Mouse (Mus musculus) left cerebral cortex, postnatal 36 days (tissue): ENCODE results near the gene Cldnd1. TPM values are rescaled to one million over a fixed set of nuclear protein-coding genes. Genes with fewer than 3 reads are reported as not detected.
A peak's percentile ranks its signal among the peaks of the same experiment; 100 is the strongest.

Experiments used
- DNase-seq, 2 experiments: peaks; one replicate each; pipeline ENCODE4 v3.0.0; 2021 to 2022; ENCODE audit warnings: low spot score in 2 of 2, mixed read lengths in 1 of 2
- intact Hi-C: fragments of 180-260 bp; cut with DNase I; formaldehyde crosslinking; loops from one replicate; pipeline ENCODE4 v1.15.1; 2025
- total RNA-seq, 2 experiments: library from RNA; stranded (reverse); gene quantifications; 2 replicates each; pipeline ENCODE4 v1.2.3; 2021

The Cldnd1 gene
- 100 to 1,000 TPM in 1 of 2 experiments, 10 to 100 TPM in 1; 90.8 to 105 TPM for total RNA-seq

DNA sequence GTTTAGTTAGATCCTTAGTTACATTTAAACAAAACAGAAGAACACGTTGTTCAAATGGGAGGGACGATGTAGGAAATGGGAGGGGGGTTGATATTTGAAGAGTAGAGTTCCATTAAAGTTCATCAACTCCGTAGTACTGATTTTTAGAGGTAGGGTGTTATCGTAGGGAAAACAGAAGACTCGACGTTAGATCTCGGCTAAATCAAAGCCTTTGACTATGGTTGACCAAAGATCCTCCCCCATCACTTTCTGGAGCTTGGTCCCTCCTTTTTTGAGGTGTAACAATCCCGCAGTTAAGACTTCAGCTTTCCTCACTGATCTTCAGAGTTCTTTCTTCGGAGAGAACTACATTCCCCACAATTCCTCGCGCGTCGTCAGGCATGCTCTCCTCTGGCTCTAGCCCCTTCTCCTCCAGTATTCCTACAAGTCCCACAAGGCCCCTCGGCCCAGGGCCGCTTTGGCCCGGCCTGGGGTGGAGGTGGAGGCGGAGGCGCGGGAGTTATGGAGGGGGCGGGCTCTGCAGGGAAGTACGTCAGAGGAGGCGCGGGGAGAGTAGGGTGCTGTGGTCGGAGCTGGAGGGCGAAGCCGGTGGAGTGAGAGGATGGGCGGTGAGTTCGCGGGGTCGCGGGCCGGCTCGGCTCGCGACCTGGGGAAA, at the start of gene Cldnd1:
Gene Cldnd1, plus strand, starts transcription at position 434 of the 655 bp plus-strand sequence.
- peak; percentile 92 to 95 for DNase-seq
- intact Hi-C loops = loop anchor here (5.0 kb wide), 1 partner anchor 55 kb away; the partner anchor contains the start of gene Cpox

DNA sequence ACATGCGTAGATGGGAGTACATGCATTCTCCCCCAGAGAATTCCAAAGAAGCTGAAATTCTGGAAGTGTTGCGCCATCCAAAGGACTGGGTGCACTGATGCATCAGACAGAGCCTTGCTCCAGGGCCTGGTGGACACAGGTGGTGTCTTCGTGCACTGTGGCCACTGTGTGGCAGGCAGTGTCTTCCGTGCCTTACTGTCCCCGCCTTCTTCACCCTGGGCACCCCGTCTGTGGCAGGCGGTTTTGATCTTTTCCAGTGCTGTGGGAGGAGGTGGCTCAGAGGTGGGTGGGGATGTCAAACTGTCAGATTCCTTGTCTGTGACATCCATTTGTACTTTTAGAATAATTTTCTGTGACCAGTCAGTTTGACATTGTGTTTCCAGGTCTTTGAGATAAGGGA, 49.0 kb upstream of the Cldnd1 start:
- intact Hi-C loops = loop anchor here (5.0 to 10.0 kb wide), 2 partner anchors 59 to 726 kb away; partner anchors contain the start of gene Gabrr3

DNA sequence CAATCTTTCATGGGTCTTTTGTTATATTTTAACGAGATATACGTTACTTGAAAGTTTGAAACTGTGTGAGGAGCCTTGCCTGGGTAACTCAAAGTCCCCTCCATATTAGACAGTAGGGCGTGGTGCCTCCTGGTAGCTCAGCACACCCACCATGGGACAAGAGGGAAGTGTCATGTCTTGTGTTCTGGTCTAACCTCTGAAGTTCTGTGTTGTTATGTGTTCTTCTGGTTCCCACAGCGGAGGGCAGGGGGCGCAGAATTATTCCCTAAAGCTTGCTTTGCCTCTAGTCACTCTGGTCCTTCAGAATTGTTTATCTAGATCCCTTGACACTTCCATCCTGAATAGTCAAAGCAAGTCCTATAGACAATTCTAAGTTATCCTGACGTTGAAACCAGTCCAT, 45.7 kb upstream of the Cldnd1 start:
- no peak for DNase-seq

More for the DNA sequence above, 49.0 kb upstream of the Cldnd1 start:
- no peak for DNase-seq

DNA sequence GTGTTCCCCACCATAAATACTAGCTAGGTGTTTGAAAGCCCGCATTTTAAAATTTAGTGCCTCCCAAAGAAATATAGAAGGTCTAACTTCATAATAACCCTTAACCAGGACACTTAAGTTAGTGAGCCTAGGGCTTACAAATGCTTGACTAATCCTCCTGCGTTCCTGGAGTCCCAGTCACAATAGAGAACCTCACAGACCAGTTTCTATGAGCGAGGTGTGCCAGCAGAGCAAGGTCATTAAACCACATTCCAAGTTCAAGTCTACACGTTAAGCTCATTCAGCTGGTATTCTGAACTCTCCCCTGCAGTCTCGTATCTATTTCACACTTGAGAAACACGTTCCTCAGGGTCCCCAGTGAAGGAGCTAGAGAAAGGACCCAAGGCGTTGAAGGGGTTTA, 44.8 kb upstream of the Cldnd1 start:
- intact Hi-C loops = no loop called here
- DNase-seq = no peak

More for the DNA sequence above, 45.7 kb upstream of the Cldnd1 start:
- intact Hi-C loops = no loop called here

DNA sequence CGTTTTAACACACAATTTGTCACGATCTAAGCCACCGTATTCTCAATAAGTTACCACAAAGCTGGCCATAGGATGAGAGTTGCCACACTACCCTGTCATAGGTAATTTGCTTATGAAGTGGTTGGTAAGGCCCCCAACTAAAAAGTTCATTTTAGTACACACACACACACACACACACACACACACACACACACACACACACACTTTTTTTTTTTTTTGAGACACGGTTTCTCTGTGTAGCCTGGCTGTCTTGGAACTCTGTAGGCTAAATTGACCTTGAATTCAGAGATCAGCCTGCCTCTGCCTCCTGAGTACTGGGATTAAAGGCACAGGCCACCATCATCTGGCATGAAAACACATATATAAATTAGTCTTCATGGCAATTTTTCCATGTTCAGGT, 43.8 kb upstream of the Cldnd1 start:
- intact Hi-C loops = no loop called here
- no peak for DNase-seq

DNA sequence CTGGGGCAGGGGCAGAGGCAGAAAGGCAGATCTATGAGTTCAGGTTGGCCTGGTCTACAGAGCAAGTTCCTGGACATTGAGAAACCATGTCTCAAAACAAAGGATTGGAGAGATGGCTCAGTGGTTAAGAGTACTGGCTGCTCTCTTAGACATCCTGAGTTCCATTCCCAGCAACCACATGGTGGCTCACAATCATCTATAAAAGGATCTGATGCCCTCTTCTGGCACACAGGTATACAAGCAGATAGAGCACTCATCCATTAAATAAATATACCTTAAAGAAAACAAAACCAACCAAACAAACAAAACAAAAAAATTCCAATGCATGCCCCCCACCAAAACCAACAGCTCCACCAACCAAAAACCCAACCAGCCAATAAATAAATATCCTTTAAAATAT, 43.2 kb upstream of the Cldnd1 start:
- intact Hi-C loops = no loop called here
- no peak for DNase-seq

DNA sequence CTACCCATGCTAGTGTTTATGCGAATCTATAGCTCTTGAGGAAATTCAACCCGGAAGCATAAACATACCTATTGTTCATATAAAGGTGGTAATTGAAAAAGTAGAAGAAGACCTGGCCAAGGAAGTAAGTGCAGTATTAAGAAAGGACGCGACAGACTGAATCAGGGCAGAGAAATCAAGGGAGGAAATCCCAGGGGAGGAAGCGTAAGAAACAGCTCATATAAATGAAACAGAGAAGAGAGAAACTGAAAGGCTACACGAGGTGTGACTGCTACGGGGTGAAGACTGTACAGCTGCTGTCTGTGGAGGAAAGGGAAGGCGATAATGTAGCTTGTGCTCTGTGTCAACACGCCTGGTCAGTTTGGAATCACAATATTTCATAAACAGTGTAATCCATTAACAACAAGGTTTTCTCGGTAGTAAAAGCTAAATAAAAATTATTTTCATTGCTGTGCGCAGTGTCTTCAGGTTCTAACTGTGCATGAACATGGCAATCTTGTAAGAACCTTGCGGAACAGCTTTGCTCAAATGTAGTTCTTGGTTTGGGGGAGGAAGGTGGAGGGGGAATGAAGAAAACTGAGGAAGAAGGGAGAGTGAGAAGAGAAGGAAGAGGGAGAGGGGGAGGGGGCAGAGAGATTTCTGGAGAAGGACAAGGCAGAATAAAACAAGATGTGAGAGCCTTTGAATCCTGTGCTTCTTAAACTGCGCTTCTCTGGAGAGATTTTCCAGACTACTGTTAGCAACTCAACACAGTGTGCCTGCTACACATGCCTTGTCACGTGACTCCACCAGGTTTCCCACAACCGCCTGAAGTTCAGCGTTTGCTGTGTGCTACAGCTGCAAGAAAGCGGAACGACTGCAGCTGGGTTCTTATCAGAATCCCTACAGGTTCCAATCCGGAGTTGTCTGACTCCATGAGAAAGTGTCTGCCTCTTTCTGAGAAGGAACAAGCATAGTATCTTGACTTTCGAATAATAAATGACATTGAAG, 41.9 kb upstream of the Cldnd1 start:
- DNase-seq = no peak
- intact Hi-C loops = no loop called here

DNA sequence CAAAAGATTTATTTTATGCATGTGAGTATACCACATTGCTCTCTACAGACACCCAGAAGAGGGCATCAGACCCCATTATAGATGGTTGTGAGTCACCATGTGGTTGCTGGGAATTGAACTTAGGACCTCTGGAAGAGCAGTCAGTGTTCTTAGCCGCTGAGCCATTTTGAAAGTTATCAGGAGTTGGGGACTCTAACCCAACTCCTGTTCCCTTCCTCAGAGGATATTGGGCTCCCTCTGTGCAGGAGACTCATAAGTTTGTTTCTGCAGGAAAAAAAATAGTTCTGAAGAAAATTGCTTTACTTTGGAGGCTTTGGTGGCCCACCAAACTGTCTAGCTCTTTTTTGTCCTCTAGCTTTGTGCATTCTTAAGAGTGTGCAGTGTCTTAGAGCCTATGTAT, 39.2 kb upstream of the Cldnd1 start:
- no peak for DNase-seq
- intact Hi-C loops = no loop called here

DNA sequence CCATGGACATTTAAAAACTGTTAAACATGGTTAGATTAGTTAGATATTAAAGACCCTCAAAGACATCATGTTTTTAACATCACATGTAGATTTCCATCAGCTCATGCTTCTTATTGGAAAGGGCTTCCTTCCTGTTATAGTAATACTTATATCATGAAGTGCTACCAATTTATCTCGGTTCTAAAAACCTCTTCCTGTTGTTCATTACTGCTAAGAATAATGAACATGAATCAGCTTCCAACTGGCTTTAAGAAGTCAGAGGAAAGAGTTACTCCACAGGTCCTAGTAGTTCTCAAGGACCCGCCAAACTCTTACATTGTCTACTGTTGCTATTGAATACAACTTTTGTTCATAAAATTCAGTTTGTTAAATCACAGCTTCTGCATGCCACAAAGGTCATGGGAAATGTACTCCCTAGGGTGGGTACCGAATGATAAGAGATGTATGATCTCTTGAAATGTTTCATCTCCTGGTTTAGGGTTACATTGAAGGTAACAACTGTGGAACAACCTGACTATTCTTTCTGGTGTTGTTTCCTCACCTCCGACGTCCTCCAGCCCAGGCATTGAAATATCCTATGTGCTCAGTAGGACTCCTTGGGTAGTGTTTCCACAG, 38.0 kb upstream of the Cldnd1 start:
- intact Hi-C loops = no loop called here
- no peak for DNase-seq

DNA sequence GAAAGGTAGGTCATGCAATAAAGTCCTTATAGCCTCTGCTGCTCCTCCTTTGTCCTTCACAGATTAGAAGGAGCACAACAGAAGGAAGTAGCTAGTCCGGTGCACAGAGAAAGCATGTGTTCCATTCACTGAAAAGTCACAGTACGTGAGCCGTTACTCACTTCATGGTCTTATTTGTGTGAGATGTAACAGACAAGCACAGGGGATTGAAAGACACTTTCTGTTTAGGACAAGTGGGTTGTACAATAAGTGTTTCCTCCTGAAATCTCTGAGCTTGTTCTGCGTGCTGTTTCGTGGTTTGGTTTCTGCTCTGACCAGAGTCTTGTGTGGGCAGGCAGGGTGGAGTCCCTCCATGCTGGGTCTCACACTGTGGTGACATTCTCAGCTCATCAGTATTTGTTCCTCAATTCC, 37.4 kb upstream of the Cldnd1 start:
- intact Hi-C loops = no loop called here

DNA sequence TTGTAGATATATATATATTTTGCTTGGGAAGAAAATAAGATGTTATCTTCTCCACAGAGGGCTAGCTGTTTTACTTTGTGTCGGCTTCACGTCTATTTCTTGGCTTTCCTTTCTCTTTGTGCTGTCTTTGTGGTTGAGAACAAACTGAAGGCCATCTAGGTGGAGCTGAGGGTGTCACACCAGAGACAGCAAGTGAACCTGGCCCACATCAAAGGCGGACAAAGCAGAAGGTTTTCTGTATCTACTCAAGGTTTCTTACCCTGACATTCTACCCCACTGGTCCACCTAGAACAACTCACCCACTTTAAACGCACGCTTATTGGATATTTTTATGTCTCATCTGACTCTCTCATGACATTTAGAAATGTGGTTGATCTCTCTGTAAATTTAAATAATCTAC, 33.6 kb upstream of the Cldnd1 start:
- DNase-seq = no peak
- intact Hi-C loops = no loop called here

More for the DNA sequence above, 37.4 kb upstream of the Cldnd1 start:
- no peak for DNase-seq

DNA sequence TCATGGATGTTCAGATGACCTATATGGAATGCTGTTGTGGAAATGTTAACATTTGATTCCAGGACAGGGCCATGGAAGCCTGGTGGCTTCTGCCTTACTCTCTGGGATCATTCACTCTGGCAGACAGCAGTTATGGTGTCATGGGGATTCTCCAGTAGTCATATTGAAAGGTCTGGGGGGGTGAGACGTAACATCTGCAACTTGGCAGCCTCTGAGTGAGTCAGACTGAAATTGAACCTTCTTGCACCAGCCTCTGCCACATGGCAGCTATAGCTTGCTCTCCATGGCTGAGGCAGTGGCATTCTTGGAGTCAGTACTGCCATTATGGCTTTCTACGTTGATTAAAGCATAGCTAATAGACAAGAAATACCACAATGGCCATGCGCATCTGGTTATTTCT, 30.9 kb upstream of the Cldnd1 start:
- no peak for DNase-seq
- intact Hi-C loops = no loop called here

DNA sequence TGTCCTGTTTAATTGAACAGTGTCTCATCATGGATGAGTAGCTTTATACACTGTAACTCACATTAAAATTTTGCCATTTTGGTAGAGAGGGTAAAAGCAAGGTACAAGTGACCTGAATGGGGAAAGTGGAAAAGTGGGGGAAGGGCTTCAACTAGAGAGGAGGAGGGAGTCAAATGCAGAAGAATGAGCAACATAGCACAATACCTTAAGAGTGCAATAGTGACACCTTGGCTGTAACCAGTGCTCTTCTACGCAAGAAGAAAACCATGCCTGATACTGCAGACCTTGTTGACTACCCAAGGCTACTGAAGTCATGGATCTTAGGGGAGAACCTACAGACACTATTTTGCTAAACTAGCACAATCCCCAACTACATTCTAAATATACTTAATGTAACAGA, 30.4 kb upstream of the Cldnd1 start:
- DNase-seq = no peak
- intact Hi-C loops = no loop called here

DNA sequence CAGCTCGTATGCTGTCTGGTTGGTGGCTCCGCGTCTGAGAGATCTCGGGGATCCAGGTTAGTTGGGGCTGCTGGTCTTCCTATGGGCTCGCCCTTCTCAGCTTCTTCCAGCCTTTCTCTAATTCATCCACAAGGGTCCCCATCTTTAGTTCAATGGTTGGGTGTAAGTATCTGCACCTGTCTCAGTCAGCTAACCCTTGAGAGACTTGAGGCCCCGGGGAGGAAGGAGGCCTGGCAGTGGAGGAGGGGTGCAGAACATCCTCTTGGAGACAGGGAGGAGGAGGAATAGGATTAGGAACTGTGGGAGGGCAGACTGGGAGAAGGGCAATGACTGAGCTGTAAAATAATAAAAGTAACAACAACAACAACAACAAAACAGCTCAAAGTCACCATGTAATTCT, 27.5 kb upstream of the Cldnd1 start:
- intact Hi-C loops = no loop called here

DNA sequence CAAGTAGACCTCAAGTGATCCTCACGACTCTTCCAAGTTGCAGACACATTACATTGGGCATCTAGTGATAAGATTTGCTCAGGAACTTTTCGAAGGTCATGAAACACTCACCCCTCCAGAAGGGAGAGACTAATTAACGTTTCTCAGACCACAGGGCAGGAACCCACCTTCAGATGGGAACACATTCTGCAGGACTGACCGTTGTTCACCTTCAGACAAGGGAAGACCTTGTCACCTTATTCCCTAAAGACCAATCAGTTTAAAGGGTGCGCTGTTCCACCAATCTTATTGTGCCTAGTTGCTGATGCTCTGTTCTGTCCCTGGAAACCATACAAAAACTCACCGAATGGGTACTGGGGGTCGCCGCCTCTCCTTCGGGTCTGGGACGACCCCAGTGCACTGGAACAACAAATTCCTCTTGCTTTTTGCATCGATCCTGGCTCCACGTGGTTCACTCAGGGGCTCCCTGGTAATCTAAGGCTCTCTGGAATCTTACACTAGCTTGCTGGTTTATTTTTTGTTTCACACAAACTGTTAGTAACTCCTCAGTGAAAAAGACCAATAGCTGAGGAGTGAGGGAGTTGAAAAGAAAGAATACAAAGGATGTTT, 26.8 kb upstream of the Cldnd1 start:
- intact Hi-C loops = no loop called here
- DNase-seq = no peak

More for the DNA sequence above, 27.5 kb upstream of the Cldnd1 start:
- DNase-seq = no peak

DNA sequence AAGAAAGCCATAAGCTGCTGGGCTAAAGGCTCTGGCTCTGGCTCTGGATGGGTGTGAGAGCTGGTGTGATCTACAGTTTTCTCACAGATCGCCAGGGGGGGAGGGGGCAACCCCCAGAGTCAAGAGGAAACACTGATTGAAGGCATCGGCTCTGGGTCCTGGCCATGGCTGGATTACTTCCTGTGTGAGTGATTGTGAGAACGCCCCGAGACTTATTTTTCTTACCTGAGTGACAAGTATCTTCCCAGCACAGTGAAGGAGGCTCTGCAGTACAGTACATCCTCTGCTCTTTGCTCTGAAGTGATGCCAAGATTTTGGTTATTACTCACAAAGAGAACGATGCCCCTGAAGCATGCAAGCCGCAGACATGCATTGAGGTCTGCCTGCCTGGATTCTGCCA, 25.9 kb upstream of the Cldnd1 start:
- DNase-seq = no peak
- intact Hi-C loops = no loop called here

DNA sequence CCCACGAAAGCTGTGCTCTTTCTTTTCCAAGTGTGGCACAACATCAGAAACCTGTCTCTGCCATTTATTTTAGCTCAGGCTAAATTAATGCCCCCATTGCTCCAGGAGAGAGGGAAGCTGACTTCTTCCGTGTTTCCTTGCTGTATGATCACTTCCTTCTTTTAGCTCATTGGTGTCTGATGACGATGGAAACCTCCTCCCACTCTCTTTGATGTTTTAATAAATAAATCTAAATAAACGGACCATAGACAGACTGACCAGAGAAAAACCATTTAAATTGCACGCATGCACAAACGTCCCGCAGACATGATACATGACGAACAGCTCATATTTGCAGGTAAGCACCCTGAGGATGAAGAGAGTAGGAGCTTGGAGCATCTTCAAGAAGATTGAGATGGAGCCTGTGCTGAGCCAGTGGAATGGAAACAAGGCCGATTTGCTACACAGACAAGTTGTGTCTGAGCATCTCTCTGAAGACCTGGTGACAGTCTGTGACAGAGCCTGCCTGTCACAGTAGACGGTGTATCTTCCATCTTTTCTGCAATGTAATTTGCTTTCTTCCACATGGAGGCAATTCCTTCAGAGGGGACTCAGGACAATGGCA, 25.3 kb upstream of the Cldnd1 start:
- DNase-seq = no peak

DNA sequence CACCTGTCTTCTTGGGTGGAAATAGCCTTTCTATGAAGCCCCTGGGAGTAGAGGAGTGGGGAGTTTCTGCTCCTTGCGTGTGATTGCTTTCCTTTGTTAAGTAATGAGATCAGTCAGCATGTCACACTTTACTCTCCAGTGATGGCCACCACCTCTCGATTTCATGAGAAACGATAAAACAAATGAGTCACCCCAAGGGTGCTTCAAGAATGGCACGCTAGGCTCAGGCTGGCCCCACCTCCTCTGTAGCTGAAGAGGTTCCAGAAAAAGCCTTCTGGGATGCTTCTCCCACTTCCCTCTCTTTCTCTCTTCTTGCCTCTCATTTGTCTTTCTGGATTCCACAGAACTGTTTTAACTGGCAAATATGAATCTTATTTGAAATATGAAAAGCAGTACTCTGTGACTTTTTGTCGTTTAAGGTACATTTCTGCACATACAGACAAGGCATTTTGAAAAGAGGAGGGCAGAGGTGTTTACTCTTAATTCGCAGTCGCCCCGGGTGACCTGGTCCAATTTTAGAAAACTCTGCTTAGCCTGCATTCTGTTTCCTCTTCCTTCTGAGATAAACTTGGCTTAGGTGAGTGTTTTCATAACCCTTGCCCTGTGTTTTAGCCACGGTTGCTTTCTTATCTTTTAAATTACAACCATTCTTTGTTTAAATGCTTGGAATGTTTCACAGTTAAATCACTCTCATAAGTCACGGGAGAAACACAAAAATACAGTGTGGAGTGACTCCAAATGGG, 24.2 kb upstream of the Cldnd1 start:
- intact Hi-C loops = no loop called here
- DNase-seq = no peak

More for the DNA sequence above, 25.3 kb upstream of the Cldnd1 start:
- intact Hi-C loops = no loop called here

DNA sequence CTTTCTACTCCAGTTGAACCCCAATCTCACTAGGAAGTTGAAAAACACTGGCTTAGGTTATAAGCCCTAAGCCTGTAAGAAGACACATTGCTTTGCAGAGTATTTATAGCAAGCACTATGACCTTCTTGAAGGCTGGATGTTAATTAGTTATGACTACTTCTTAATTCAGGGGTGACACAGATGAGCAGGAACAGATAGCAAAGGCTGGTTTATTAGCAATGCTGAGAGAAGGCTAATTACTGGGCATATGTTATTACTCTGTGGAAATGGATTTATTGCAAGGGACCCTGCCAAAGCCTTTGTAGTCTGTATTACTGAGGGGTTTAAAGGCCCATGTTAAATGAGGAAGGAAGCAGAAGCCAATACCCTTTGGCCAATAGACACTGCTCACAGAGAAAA, 22.7 kb upstream of the Cldnd1 start:
- no peak for DNase-seq
- intact Hi-C loops = no loop called here
